Mouse (Mus musculus) lung, postnatal 36 days (tissue): Measurements from ENCODE around the gene Fam57a.

Experiments used
- DNase-seq: peaks from one replicate; pipeline ENCODE4 v3.0.0; 2022; ENCODE audit warnings: mixed read lengths

The Fam57a gene

GRCm38 (mm10) chr11:76247239-76247638, 67.8 kb downstream of the Fam57a start:
- no peak for DNase-seq

- no peak for DNase-seq
Observed at GRCm38 (mm10) chr11:76252036-76252435, 72.6 kb downstream of the Fam57a start.

- DNase-seq, result peak; percentile 94
Observed at GRCm38 (mm10) chr11:76253145-76253917, 73.9 kb downstream of the Fam57a start.

- no peak for DNase-seq
Observed at GRCm38 (mm10) chr11:76253918-76254264, 74.4 kb downstream of the Fam57a start.

- peak; percentile 13 for DNase-seq
Observed at GRCm38 (mm10) chr11:76255431-76256001, 76.0 kb downstream of the Fam57a start.

- DNase-seq, result no peak
Observed at GRCm38 (mm10) chr11:76256129-76256528, 76.7 kb downstream of the Fam57a start.

- DNase-seq, result no peak
Observed at GRCm38 (mm10) chr11:76257386-76257785, 77.9 kb downstream of the Fam57a start.

GRCm38 (mm10) chr11:76258511-76258910, 79.0 kb downstream of the Fam57a start:
- DNase-seq, result no peak

- no peak for DNase-seq
Observed at GRCm38 (mm10) chr11:76260208-76261050, 81.0 kb downstream of the Fam57a start.

GRCm38 (mm10) chr11:76261224-76261623, 81.8 kb downstream of the Fam57a start:
- peak; percentile 24 for DNase-seq

GRCm38 (mm10) chr11:76262611-76263351, 83.3 kb downstream of the Fam57a start:
- DNase-seq, result no peak
